Mouse (Mus musculus) embryonic facial prominence, embryonic 14.5 days (tissue): ENCODE results near the gene Pgm2l1. TPM values are rescaled to one million over a fixed set of nuclear protein-coding genes. Genes with fewer than 3 reads are reported as not detected.

Experiments used
- ATAC-seq: fragments of 200-750 bp; cut with Nextera tagmentation; 2 replicates; pipeline ENCODE4 v1.8.0; 2017; ENCODE audit warnings: low read depth, moderate number of reproducible peaks, moderate TSS enrichment
- DNase-seq: peaks from one replicate; pipeline ENCODE4 v3.0.0-alpha.2; 2015; ENCODE audit warnings: low spot score
- H3K27ac ChIP-seq: fragments of 300-500 bp; sonication (generic); replicated peaks from 2 replicates; pipeline ENCODE4 v1.5.1; 2014; ENCODE audit warnings: low read depth, mild to moderate bottlenecking, low read length, moderate library complexity
- H3K27me3 ChIP-seq: fragments of 300-500 bp; sonication (generic); replicated peaks from 2 replicates; pipeline ENCODE4 v1.6.1; 2014; ENCODE audit warnings: low read length; ENCODE audit not compliant: control insufficient read depth, insufficient read depth
- H3K36me3 ChIP-seq: fragments of 300-500 bp; sonication (generic); 2 replicates; pipeline ENCODE4 v1.6.1; 2014; ENCODE audit warnings: low read length, mixed read lengths; ENCODE audit not compliant: control insufficient read depth, insufficient read depth
- H3K4me1 ChIP-seq: fragments of 300-500 bp; sonication (generic); 2 replicates; pipeline ENCODE4 v1.6.1; 2014; ENCODE audit warnings: antibody characterized with exemption, low read length; ENCODE audit not compliant: control insufficient read depth, insufficient read depth
- H3K4me2 ChIP-seq: fragments of 300-500 bp; sonication (generic); 2 replicates; pipeline ENCODE4 v1.6.1; 2014; ENCODE audit warnings: low read depth, mild to moderate bottlenecking, low read length, moderate library complexity, mixed read lengths
- H3K4me3 ChIP-seq: fragments of 300-500 bp; sonication (generic); 2 replicates; pipeline ENCODE4 v1.5.1; 2014; ENCODE audit warnings: low read depth, mild to moderate bottlenecking, low read length
- H3K9ac ChIP-seq: fragments of 300-500 bp; sonication (generic); 2 replicates; pipeline ENCODE4 v1.6.1; 2014; ENCODE audit warnings: low read depth, mild to moderate bottlenecking, low read length, moderate library complexity, mixed read lengths
- H3K9me3 ChIP-seq: fragments of 300-500 bp; sonication (generic); 2 replicates; pipeline ENCODE4 v1.6.1; 2016; ENCODE audit warnings: low read length; ENCODE audit not compliant: control insufficient read depth
- WGBS: fragments of 180-500 bp; shearing (Covaris S2); extraction: QIAGEN DNeasy Blood & Tissue Kit; methylation state at CpG from one replicate; pipeline ENCODE4 v1.1.7; 2014; 5-methylcytosine and 5-hydroxymethylcytosine counted together
- polyA plus RNA-seq: library from polyadenylated mRNA; unstranded; fragments of >200 nt; fragmentation: Nextera tagmentation; extraction: Ambion mirVana; gene quantifications from 2 replicates; pipeline ENCODE4 v1.2.1, GENCODE M21; 2014

Pgm2l1 gene
- polyA plus RNA-seq, 1 experiment from 2014 or later = 3.8 TPM

DNA sequence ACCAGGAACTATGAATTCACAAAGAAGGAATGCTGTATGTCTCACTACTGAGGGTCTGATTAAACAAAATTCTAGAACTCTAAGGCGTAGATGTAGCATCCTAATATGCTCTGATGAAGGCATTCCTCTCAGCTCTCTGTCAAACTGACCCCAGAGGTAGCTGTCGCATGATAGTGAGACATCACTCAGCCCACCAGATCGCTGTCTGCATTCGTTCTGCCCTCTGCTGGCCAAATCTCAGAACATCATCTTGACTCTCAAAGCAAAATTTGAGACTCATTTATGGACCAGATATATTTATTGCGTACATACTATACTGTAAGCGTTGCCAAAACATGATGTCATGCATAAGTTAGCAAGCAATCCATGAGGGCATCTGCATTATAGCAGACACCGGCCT lies 39.6 kb upstream of the Pgm2l1 start:
- WGBS = 24% methylated on average over 7 of the region's 7 CpGs
- Histone ChIP-seq H3K4me1 (no peaks in the 10 kb centered on the region), H3K27ac (no peak overlapping the region), H3K9ac (no peak overlapping the region), H3K27me3 (no peaks in the 10 kb centered on the region), H3K4me3 (no peak overlapping the region), H3K36me3 (no peaks in the 10 kb centered on the region), H3K9me3 (no peaks in the 10 kb centered on the region), H3K4me2 (no peak overlapping the region)
- DNase-seq (peak; percentile 27), ATAC-seq (no peak)

DNA sequence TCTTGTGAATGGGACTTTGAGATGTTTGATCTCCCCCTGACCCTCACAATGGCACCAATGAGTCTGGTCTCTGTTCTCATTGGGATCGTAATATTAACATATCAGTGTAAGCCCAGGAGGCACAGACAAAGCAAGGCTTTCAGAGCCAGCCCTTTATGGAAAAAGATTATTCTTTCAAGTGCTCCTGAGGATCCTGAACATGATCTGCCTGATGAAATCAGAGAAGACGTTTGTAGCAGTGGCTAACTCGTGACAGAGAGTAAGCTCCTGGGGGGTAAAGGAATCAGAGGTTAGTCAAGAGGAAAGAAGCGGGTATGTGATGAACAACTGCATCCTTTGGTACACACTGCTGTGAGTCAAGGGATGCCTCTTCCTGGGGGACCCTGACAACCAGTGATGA lies 37.0 kb upstream of the Pgm2l1 start:
- ATAC-seq (no peak), DNase-seq (no peak)
- Histone ChIP-seq H3K36me3 (no peaks in the 10 kb centered on the region), H3K4me2 (no peak overlapping the region), H3K27ac (no peak overlapping the region), H3K27me3 (no peaks in the 10 kb centered on the region), H3K4me3 (no peak overlapping the region), H3K9ac (no peak overlapping the region), H3K4me1 (no peaks in the 10 kb centered on the region), H3K9me3 (no peaks in the 10 kb centered on the region)
- WGBS = 29% methylated on average over 4 of the region's 4 CpGs

- H3K9ac ChIP-seq = no peak overlapping the region
- H3K4me3 ChIP-seq = no peak overlapping the region
- ATAC-seq (0 out of 2 replicates have a peak, but pooled peaks have one; percentile 26), DNase-seq (peak; percentile 61)
- no peaks in the 10 kb centered on the region for H3K36me3 ChIP-seq
- H3K4me2 ChIP-seq = no peak overlapping the region
- no peaks in the 10 kb centered on the region for H3K9me3 ChIP-seq
- no peaks in the 10 kb centered on the region for H3K27me3 ChIP-seq
- 10% methylated on average over 4 of the region's 4 CpGs for WGBS
- no peak overlapping the region for H3K27ac ChIP-seq
- H3K4me1 ChIP-seq = no peaks in the 10 kb centered on the region
Measured at GRCm38 (mm10) chr7:100190778-100191177, 36.4 kb upstream of the Pgm2l1 start.

DNA sequence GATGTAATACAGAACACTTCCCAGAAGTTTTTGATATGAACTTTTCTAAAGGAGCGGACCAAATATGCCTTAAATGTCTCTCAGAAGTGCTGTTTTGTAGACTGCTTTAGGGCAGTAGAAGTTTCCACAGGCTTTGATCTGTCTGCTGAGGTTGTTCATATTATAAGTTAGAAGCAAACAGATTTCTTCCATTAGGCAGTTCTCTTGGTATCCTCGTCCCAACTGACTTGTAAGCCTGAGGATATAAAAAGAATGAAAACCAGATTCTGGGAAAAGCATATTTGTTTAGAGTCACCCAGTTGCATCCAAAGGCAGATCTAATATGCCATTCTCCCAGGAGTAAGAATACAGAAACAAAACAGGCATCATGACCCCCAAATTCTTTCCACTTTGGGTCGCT lies 26.0 kb upstream of the Pgm2l1 start:
- Histone ChIP-seq H3K36me3 (no peaks in the 10 kb centered on the region), H3K27ac (no peak overlapping the region), H3K4me3 (no peak overlapping the region), H3K9me3 (no peaks in the 10 kb centered on the region), H3K4me1 (peaks cover 18% of the 10 kb centered on the region; the same call in 1 of the 2 replicates), H3K9ac (no peak overlapping the region), H3K27me3 (no peaks in the 10 kb centered on the region), H3K4me2 (no peak overlapping the region)
- DNase-seq (peak; percentile 38), ATAC-seq (no peak)
- whole genome bisulfite sequencing = 47% methylated on average over 3 of the region's 3 CpGs

DNA sequence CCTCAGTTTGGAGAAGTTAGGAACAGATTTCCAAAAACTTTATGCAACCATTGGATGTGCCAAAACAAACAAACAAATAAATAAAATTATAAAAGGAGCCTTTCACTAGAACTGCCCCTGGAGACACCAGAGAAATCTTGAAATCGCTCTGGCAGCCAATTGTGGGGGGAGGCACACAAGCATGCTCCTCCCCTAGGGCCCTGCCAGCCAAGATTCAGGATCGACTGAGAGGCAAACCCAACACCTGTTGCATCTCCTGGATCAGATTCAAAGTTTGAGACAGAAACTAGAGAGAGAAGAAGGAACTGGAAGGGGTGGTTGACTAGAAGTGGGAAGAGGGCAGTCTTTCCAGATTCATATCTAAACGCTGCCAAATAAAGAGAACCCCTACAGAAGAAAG lies 23.6 kb upstream of the Pgm2l1 start:
- peak; percentile 56 for DNase-seq
- H3K4me3 ChIP-seq = no peak overlapping the region
- no peak for ATAC-seq
- H3K4me2 ChIP-seq = no peak overlapping the region
- no peaks in the 10 kb centered on the region for H3K27me3 ChIP-seq
- no peaks in the 10 kb centered on the region for H3K9me3 ChIP-seq
- no peak overlapping the region for H3K27ac ChIP-seq
- 42% methylated on average over 3 of the region's 3 CpGs for WGBS
- no peaks in the 10 kb centered on the region for H3K36me3 ChIP-seq
- H3K4me1 ChIP-seq = peaks cover 18% of the 10 kb centered on the region; the same call in 1 of the 2 replicates
- no peak overlapping the region for H3K9ac ChIP-seq

DNA sequence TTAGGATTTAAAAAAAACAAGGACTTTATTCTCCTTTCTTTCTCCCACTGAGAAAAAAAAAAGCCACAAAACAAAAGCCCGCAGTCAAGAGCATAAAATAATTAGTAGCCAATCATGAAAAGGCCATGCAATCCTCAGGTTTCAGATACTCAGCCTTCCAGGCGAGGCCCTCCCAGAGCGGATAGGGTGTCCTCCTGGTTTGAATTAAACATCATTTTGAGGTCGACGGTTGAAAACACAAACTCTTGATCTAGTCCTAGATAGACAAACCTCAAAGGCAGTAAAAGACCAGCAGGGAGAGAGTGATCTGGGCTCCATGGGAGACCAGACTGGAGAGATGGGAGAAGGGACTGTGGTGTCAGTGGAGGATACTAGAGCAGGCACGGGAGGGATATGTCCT lies 22.3 kb upstream of the Pgm2l1 start:
- Histone ChIP-seq H3K4me1 (peaks cover 18% of the 10 kb centered on the region; the same call in 1 of the 2 replicates), H3K4me2 (no peak overlapping the region), H3K9me3 (no peaks in the 10 kb centered on the region), H3K36me3 (no peaks in the 10 kb centered on the region), H3K4me3 (no peak overlapping the region), H3K27ac (no peak overlapping the region), H3K27me3 (no peaks in the 10 kb centered on the region), H3K9ac (no peak overlapping the region)
- no peak for ATAC-seq
- WGBS = 34% methylated on average over 6 of the region's 6 CpGs
- DNase-seq = peak; percentile 51

- H3K27me3 ChIP-seq = no peaks in the 10 kb centered on the region
- no peaks in the 10 kb centered on the region for H3K9me3 ChIP-seq
- WGBS = 89% methylated on average over 2 of the region's 2 CpGs
Measured at GRCm38 (mm10) chr7:100206144-100206543, 21.1 kb upstream of the Pgm2l1 start.

DNA sequence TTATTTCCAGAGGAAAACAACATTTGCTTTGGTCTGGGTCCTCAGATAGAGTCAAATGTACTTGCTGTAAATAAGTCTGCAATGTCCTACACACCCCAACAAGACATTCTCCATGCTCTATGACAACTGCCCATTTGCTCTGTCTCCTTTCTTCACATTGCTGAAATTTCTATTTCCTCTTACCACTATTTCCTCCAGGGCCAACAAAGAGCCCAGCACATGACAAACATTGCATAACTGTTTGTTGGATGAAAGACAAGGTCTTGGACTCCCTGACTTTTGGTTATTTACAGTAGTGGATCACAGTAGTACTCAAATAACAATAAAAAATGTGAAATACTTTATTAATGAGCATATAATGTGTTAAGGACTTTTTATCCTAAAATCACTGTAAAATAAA lies 19.3 kb upstream of the Pgm2l1 start:
- no peak for ATAC-seq
- no peaks in the 10 kb centered on the region for H3K9me3 ChIP-seq

More at GRCm38 (mm10) chr7:100206144-100206543, 21.1 kb upstream of the Pgm2l1 start:
- Histone ChIP-seq H3K36me3 (no peaks in the 10 kb centered on the region), H3K4me3 (no peak overlapping the region), H3K4me1 (peaks cover 18% of the 10 kb centered on the region; the same call in 1 of the 2 replicates), H3K9ac (no peak overlapping the region), H3K27ac (no peak overlapping the region), H3K4me2 (no peak overlapping the region)
- ATAC-seq (no peak), DNase-seq (no peak)

DNA sequence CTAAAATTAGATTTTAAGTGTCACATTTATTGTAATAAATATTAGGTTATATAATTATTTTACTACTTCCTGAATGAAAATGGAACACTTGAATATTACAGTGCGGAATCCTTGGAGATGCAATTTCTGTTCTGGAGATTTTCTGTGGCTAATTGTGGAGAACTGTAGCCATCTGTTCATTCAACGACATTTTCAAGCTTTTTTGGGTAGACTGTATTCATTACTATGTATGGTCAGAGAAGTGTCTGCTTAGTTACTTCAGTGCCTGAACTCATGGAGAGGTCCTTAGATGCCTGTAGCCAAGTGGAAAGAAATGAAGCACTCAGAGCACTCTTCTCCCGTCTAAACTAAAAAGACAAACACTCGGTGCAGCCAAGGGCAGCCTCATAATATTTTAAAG lies 12.9 kb upstream of the Pgm2l1 start:
- Histone ChIP-seq H3K4me2 (no peak overlapping the region), H3K9me3 (no peaks in the 10 kb centered on the region), H3K27me3 (no peaks in the 10 kb centered on the region), H3K36me3 (no peaks in the 10 kb centered on the region), H3K4me3 (no peak overlapping the region), H3K4me1 (no peaks in the 10 kb centered on the region), H3K9ac (no peak overlapping the region), H3K27ac (no peak overlapping the region)
- WGBS = 71% methylated on average over 4 of the region's 4 CpGs
- ATAC-seq = no peak
- no peak for DNase-seq

More for the DNA sequence above, 19.3 kb upstream of the Pgm2l1 start:
- Histone ChIP-seq H3K4me2 (no peak overlapping the region), H3K9ac (no peak overlapping the region), H3K36me3 (no peaks in the 10 kb centered on the region), H3K27me3 (no peaks in the 10 kb centered on the region), H3K4me3 (no peak overlapping the region), H3K27ac (no peak overlapping the region), H3K4me1 (peaks cover 9% of the 10 kb centered on the region; the same call in 1 of the 2 replicates)
- DNase-seq = no peak
